Mouse (Mus musculus): ENCODE measurements around the gene Aktip.

DNA sequence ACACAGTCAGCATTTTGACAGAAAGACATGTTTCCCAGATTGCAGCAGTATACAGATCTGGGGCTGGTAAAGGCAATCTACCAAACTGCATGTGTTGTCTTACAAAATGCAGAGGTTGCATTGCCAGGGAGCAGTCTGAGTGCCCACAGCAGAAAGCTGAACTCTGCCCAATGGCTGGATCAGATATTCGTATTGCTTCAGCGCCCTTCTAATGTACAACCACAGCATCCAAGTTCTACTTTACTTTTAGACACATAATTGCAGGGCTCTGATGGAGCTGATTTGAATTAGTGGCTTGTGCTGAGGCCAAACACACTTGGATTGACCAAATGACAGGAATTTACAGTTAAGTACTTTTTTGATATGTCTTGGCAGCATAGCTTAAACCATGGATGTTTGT lies 22.1 kb upstream of the Aktip start:
- TF ChIP-seq POLR2A (IDR thresholded peaks at IDR 0.05; ENCODE audit: low read depth, low read length) (no peak), MAX (IDR thresholded peaks at IDR 0.05; ENCODE audit: low read length) (no peak), CTCF (conservative IDR thresholded peaks at IDR 0.05 in 1 of 2, IDR thresholded peaks at IDR 0.05 in 1 of 2; ENCODE audit: low read depth in 2 of 2, low read length in 2 of 2) (no peak), UBTF (IDR thresholded peaks at IDR 0.05; ENCODE audit: low read depth, low read length) (no peak), MAZ (IDR thresholded peaks at IDR 0.05; ENCODE audit: low read depth, low read length) (no peak), USF2 (conservative IDR thresholded peaks at IDR 0.05; ENCODE audit: low read depth, low read length) (no peak), USF1 (IDR thresholded peaks at IDR 0.05; ENCODE audit: low read depth, low read length) (no peak), ZC3H11A (IDR thresholded peaks at IDR 0.05; ENCODE audit: low read depth, low read length) (no peak), ZNF384 (IDR thresholded peaks at IDR 0.05; ENCODE audit: low read depth, low read length) (no peak), MEF2A (IDR thresholded peaks at IDR 0.05; ENCODE audit: borderline replicate concordance, low read depth, low read length) (no peak), EP300 (IDR thresholded peaks at IDR 0.05; ENCODE audit: low read length) (no peak), HCFC1 (IDR thresholded peaks at IDR 0.05; ENCODE audit: low read depth, low read length) (no peak), GABPA (IDR thresholded peaks at IDR 0.05; ENCODE audit: insufficient replicate concordance, low read depth, low read length) (no peak), E2F4 (IDR thresholded peaks at IDR 0.05; ENCODE audit: insufficient replicate concordance, low read depth, low read length) (no peak)
